Mouse (Mus musculus) E14TG2a.4 (cell line): ENCODE data around the gene Epha8.

Experiments used
- H3K27me3 ChIP-seq: 2 replicates; pipeline ENCODE4 v1.6.1; 2014; ENCODE audit warnings: low read length, control low read depth; ENCODE audit not compliant: insufficient read depth
- H3K36me3 ChIP-seq: 2 replicates; pipeline ENCODE4 v1.6.1; 2014; ENCODE audit warnings: low read length, control low read depth; ENCODE audit not compliant: insufficient read depth
- H3K4me1 ChIP-seq: replicated peaks from 2 replicates; pipeline ENCODE4 v1.6.1; 2014; ENCODE audit warnings: low read depth, low read length, control low read depth
- H3K4me3 ChIP-seq: replicated peaks from 2 replicates; pipeline ENCODE4 v1.5.1; 2014; ENCODE audit warnings: mild to moderate bottlenecking, low read length
- H3K9me3 ChIP-seq: 2 replicates; pipeline ENCODE4 v1.6.1; 2014; ENCODE audit warnings: low read length, control low read depth
- CTCF ChIP-seq: conservative IDR thresholded peaks from 2 replicates; pipeline ENCODE4 v1.5.1; 2014; ENCODE audit warnings: low read length
- NANOG ChIP-seq: IDR thresholded peaks from 2 replicates; pipeline ENCODE4 v1.6.1; 2014; ENCODE audit warnings: borderline replicate concordance, low read length, mixed read lengths
- POU5F1 ChIP-seq: IDR thresholded peaks from 2 replicates; pipeline ENCODE4 v1.6.1; 2014; ENCODE audit warnings: low read length, borderline replicate concordance

Gene Epha8

DNA sequence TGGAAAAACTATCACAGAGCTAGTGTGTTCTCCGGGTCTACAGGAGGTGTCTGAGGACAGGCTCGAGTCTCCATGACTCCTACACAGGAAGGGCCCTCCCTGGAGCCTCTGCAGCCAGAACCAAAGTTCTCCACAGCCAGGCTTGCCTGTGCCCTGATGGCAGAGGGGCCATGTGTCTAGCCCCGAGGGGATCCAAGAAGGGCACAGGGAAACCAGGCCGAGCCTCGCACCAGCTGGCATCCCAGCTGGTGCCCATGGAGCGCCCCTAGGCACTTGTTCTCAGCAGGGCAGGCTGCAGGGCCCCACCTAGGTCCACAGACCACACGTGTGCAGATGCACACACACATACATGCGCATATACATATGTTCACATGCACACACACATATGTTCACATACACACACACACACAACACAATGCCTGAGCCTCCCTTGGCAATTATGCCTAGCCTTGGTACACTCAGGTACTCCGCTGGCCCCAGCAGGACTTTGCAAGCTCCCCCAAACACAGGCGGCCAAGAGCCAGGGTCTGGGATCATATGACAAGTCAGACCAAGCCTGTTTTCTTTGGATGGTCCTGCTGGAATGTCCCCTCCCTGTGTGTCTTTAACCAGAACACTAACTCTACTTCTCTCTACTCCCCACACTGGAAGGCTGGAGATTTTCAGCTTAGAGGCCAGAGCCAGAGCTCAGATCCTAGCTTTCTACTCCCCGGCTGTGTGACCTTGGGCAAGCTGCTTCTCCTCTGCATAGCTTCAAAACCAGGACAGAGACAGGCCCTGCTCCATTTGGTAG, 11.9 kb downstream of the Epha8 start:
- TF ChIP-seq POU5F1 (no peak), NANOG (no peak), CTCF (no peak)
- H3K4me1 ChIP-seq, result peaks cover 39% of the 10 kb centered on the region
- H3K36me3 ChIP-seq, result no peaks in the 10 kb centered on the region
- H3K4me3 ChIP-seq, result peak overlapping the region; percentile 64
- H3K9me3 ChIP-seq, result no peaks in the 10 kb centered on the region
- H3K27me3 ChIP-seq, result peaks cover 97% of the 10 kb centered on the region

DNA sequence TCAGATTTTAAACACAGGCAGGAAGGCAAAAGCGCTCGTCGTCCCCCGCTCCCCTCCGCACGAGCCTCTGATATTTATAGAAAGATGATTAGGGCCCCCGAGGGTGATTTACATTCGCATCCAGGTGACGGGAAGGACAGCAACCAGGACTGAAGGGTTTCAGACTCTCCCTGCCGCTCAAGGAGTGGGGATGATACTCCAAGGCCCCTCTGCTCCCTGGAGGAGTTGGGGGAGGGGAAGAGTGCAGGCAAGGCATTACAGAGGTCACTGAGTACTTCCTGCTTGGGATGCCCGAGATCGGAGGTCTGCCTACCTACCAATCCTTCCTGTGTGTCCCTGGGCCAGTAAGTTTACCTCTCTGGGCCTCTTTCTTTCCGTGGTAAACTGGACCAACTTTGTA, 13.4 kb downstream of the Epha8 start:
- H3K36me3 ChIP-seq, result no peaks in the 10 kb centered on the region
- TF ChIP-seq NANOG, result no peak
- TF ChIP-seq CTCF, result no peak
- TF ChIP-seq POU5F1, result no peak
- H3K4me1 ChIP-seq, result peaks cover 38% of the 10 kb centered on the region
- H3K9me3 ChIP-seq, result no peaks in the 10 kb centered on the region
- peak overlapping the region; percentile 67 for H3K4me3 ChIP-seq
- H3K27me3 ChIP-seq, result peaks cover 98% of the 10 kb centered on the region

DNA sequence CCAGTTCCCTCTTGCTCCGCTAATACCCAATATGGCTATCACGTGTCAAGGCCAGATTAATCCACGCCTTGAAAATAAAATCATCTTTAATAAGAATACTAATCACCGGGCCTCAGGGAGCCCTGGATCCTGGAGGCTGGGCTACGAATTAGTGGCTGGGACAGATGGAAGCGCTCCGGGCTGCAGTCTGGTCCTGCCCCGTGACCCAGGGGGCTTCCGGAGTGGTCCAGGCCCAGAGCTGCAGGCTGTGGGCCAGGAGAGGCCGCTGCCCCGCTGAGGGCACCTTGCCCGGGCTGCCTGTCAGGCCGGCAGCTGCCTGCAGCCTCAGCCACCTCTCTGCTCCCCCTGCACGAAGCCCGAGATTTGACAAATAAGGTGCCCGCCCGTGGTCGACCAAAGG, 13.9 kb downstream of the Epha8 start:
- H3K9me3 ChIP-seq, result no peaks in the 10 kb centered on the region
- TF ChIP-seq CTCF (no peak), POU5F1 (no peak)
- H3K27me3 ChIP-seq, result peaks cover 98% of the 10 kb centered on the region
- peaks cover 39% of the 10 kb centered on the region for H3K4me1 ChIP-seq
- H3K4me3 ChIP-seq, result peak overlapping the region; percentile 67
- H3K36me3 ChIP-seq, result no peaks in the 10 kb centered on the region

DNA sequence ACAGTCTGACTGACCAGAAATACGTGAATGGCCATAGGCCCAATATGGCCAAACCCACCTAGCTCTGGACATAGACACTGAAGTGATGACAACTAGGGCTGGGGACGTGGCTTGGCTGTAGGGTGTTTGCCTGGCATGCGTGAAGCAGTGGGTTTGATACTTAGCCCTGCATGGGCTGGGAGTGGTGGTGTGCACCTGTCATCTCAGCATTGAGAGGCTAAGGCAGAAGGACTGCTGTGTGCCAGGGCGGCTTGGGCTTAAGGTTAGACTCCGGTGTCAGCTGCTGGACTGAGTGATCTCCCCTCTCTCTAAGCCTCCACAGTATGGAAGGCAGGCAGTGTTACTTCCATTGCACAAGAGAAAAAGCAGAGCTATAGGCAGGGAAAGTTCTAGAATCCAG, 18.7 kb downstream of the Epha8 start:
- H3K27me3 ChIP-seq, result peaks cover 82% of the 10 kb centered on the region
- no peaks in the 10 kb centered on the region for H3K9me3 ChIP-seq
- H3K4me1 ChIP-seq, result peaks cover 27% of the 10 kb centered on the region
- no peak overlapping the region for H3K4me3 ChIP-seq
- no peaks in the 10 kb centered on the region for H3K36me3 ChIP-seq
- TF ChIP-seq POU5F1, result no peak
- no peak for TF ChIP-seq CTCF
- TF ChIP-seq NANOG, result no peak

DNA sequence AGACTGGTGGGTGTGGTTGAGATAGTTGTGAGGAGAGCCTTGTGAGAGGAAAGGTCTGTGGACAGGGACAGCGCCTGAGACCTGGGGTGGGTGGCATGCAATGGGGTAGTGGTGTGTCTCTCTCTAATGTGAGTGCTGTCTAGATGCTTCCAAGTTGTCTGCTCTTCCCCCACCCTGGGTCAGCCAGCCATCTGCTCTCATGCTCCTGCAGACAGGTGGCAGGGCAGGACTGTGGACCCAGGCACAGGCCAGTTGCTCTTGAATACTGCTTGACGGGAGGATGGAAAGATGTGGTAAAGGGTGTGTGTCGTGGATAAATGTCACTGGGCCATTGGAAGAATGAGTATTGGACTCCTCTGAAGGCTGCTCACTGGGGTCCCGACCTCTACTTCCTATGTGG, 19.3 kb downstream of the Epha8 start:
- no peak overlapping the region for H3K4me3 ChIP-seq
- H3K9me3 ChIP-seq, result no peaks in the 10 kb centered on the region
- H3K27me3 ChIP-seq, result peaks cover 82% of the 10 kb centered on the region
- no peaks in the 10 kb centered on the region for H3K36me3 ChIP-seq
- no peak for TF ChIP-seq NANOG
- TF ChIP-seq CTCF, result no peak
- no peak for TF ChIP-seq POU5F1
- H3K4me1 ChIP-seq, result peaks cover 22% of the 10 kb centered on the region

DNA sequence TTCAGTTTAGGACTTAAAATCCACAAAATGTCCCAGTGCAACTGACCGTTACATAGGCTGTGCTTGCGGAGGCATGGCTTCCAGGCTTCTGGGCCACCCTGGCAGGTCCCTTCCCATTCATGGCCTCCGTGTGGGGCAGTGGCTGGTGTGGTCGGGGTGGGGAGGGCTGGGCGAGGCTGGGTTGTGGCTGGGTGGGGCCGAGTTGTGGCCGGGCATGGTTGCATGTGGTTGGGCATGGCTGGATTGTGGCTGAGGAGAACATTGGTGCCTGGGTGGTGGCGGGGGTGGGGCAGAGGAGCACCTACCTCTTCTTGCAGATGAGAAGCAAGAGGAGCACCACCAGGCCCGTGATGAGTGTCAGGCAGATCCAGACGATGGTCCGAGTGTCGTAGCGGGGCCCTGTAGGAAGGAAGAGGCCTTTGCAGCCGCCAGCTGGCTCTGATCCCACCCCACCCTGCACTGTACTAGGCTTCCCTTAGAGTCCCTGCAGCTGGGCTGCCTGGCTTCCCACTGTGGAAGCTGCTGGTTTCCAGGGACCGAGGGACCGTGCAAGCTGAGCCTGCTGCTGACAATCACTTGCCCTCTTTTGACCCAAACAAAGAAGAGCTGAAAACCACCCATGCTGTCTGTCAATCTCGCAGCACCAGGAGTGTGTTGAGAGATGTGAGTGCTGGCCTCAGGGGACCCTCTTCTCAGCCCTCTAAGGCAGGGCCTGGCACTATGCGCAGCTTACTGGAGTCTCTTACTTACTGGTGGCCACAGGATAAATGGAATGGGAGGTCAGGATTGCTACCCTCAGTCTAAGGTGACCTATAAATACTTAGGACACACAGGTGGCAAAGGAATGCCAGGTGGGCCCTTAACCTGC, 21.6 kb downstream of the Epha8 start:
- Histone ChIP-seq H3K4me1 (peaks cover 39% of the 10 kb centered on the region), H3K4me3 (peak overlapping the region; percentile 35), H3K9me3 (no peaks in the 10 kb centered on the region), H3K27me3 (peaks cover 81% of the 10 kb centered on the region), H3K36me3 (no peaks in the 10 kb centered on the region)
- TF ChIP-seq NANOG (no peak), CTCF (no peak), POU5F1 (no peak)

DNA sequence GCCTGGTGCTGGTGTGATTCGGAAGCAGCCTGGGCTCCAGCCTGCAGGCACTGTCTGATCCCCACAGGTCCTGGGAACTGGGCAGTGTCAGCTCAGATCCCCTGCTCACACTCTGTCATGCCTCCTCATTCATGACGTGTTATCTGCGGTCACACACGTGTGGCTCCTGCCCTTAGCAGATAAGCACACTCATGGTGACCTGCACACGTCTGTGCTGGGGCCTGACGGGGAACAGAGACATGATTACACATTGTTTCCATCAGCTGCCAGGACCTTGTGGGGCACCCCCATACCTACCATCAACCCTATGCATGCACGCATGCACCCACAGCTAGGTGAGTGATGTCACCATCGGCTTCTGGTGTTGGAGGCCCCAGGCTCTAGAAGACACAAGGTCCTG, 26.1 kb downstream of the Epha8 start:
- peaks cover 49% of the 10 kb centered on the region for H3K4me1 ChIP-seq
- no peaks in the 10 kb centered on the region for H3K9me3 ChIP-seq
- H3K36me3 ChIP-seq, result no peaks in the 10 kb centered on the region
- peaks cover 52% of the 10 kb centered on the region for H3K27me3 ChIP-seq
- peak overlapping the region; percentile 75; the same call in 1 of the 2 replicates for H3K4me3 ChIP-seq
- TF ChIP-seq NANOG, result no peak
- TF ChIP-seq POU5F1, result no peak
- no peak for TF ChIP-seq CTCF

DNA sequence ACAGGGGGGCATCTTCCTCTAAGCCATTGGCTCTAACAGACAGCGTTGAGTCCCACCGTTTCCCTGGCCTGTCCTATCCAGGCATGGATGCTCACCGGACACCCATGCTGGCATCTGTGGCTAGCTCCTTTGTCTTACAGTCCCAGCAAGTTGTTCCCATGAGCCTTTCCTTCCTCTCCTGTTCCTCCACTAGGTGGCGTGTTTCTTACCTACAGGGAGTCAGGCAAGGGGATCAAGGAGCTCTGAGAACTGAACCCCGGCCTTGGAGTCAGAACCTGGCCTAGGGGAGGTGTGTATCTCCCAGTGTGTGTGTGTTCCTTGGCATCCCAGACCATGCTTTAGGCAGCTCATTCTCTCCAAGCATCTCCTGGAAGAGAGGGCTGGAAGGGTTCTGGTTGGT, 27.7 kb downstream of the Epha8 start:
- H3K36me3 ChIP-seq, result no peaks in the 10 kb centered on the region
- no peaks in the 10 kb centered on the region for H3K9me3 ChIP-seq
- H3K4me3 ChIP-seq, result no peak overlapping the region
- H3K4me1 ChIP-seq, result peaks cover 34% of the 10 kb centered on the region
- TF ChIP-seq NANOG (no peak), POU5F1 (no peak), CTCF (peak; percentile 77)
- H3K27me3 ChIP-seq, result peaks cover 47% of the 10 kb centered on the region
